Mouse (Mus musculus) stomach, embryonic 16.5 days (tissue): Measurements from ENCODE around the gene Mthfd1l. TPM values are rescaled to one million over a fixed set of nuclear protein-coding genes. Genes with fewer than 3 reads are reported as not detected.
A peak's percentile ranks its signal among the peaks of the same experiment; 100 is the strongest.

Experiments used
- ATAC-seq: fragments of 200-750 bp; cut with Nextera tagmentation; 2 replicates; pipeline ENCODE4 v1.8.0; 2017; ENCODE audit warnings: moderate number of reproducible peaks, moderate TSS enrichment; ENCODE audit not compliant: insufficient read depth, low FRiP score
- H3K27ac ChIP-seq: fragments of 300-500 bp; sonication (generic); 2 replicates; pipeline ENCODE4 v1.5.1; 2014; ENCODE audit warnings: low read length
- H3K27me3 ChIP-seq: fragments of 300-500 bp; sonication (generic); 2 replicates; pipeline ENCODE4 v1.6.1; 2014; ENCODE audit warnings: low read length, control low read depth, mixed read lengths; ENCODE audit not compliant: control insufficient read depth, insufficient read depth
- H3K36me3 ChIP-seq: fragments of 300-500 bp; sonication (generic); 2 replicates; pipeline ENCODE4 v1.6.1; 2014; ENCODE audit warnings: low read length; ENCODE audit not compliant: control insufficient read depth, insufficient read depth
- H3K4me1 ChIP-seq: fragments of 300-500 bp; sonication (generic); 2 replicates; pipeline ENCODE4 v1.6.1; 2014; ENCODE audit warnings: low read length, control low read depth, mixed read lengths; ENCODE audit not compliant: control insufficient read depth, insufficient read depth
- H3K4me2 ChIP-seq: fragments of 300-500 bp; sonication (generic); 2 replicates; pipeline ENCODE4 v1.6.1; 2014; ENCODE audit warnings: low read depth, low read length, mixed read lengths
- H3K4me3 ChIP-seq: fragments of 300-500 bp; sonication (generic); replicated peaks from 2 replicates; pipeline ENCODE4 v1.5.1; 2014; ENCODE audit warnings: mild to moderate bottlenecking, low read length
- H3K9ac ChIP-seq: fragments of 300-500 bp; sonication (generic); 2 replicates; pipeline ENCODE4 v1.6.1; 2014; ENCODE audit warnings: low read length
- H3K9me3 ChIP-seq: fragments of 300-500 bp; sonication (generic); replicated peaks from 2 replicates; pipeline ENCODE4 v1.6.1; 2016; ENCODE audit warnings: low read length, control low read depth; ENCODE audit not compliant: control insufficient read depth
- WGBS: fragments of 180-500 bp; shearing (Covaris S2); extraction: QIAGEN DNeasy Blood & Tissue Kit; methylation state at CpG from one replicate; pipeline ENCODE4 v1.1.7; 2014; 5-methylcytosine and 5-hydroxymethylcytosine counted together
- polyA plus RNA-seq: library from polyadenylated mRNA; unstranded; fragments of >200 nt; fragmentation: Nextera tagmentation; extraction: Ambion mirVana; gene quantifications from 2 replicates; pipeline ENCODE4 v1.2.1, GENCODE M21; 2015

The Mthfd1l gene
- polyA plus RNA-seq, 1 experiment from 2014 or later = 14.0 TPM

GRCm38 (mm10) chr10:4174229-4174628 lies 201.3 kb downstream of the Mthfd1l start:
- Histone ChIP-seq H3K36me3 (no peaks in the 10 kb centered on the region), H3K4me3 (no peak overlapping the region), H3K27ac (no peak overlapping the region), H3K4me1 (peaks cover 4% of the 10 kb centered on the region; the same call in 1 of the 2 replicates), H3K9me3 (no peaks in the 10 kb centered on the region), H3K9ac (no peak overlapping the region), H3K4me2 (no peak overlapping the region), H3K27me3 (no peaks in the 10 kb centered on the region)
- 72% methylated on average over 5 of the region's 5 CpGs for WGBS
- no peak for ATAC-seq

- no peak for ATAC-seq
- Histone ChIP-seq H3K4me3 (no peak overlapping the region), H3K27ac (no peak overlapping the region), H3K27me3 (no peaks in the 10 kb centered on the region), H3K36me3 (no peaks in the 10 kb centered on the region), H3K4me2 (no peak overlapping the region), H3K4me1 (peaks cover 4% of the 10 kb centered on the region; the same call in 1 of the 2 replicates), H3K9me3 (no peaks in the 10 kb centered on the region), H3K9ac (no peak overlapping the region)
- 77% methylated on average over 3 of the region's 3 CpGs for WGBS
Observed at GRCm38 (mm10) chr10:4174717-4175116, 201.8 kb downstream of the Mthfd1l start.

GRCm38 (mm10) chr10:4177285-4177684 lies 204.4 kb downstream of the Mthfd1l start:
- ATAC-seq = 0 out of 2 replicates have a peak, but pooled peaks have one; percentile 27
- no peaks in the 10 kb centered on the region for H3K27me3 ChIP-seq
- no peak overlapping the region for H3K4me2 ChIP-seq
- WGBS = 49% methylated on average over 4 of the region's 4 CpGs
- H3K9ac ChIP-seq = no peak overlapping the region
- no peaks in the 10 kb centered on the region for H3K9me3 ChIP-seq
- no peak overlapping the region for H3K4me3 ChIP-seq
- no peaks in the 10 kb centered on the region for H3K36me3 ChIP-seq
- peaks cover 4% of the 10 kb centered on the region; the same call in 1 of the 2 replicates for H3K4me1 ChIP-seq
- H3K27ac ChIP-seq = peak overlapping the region; percentile 20; the same call in 1 of the 2 replicates

- ATAC-seq = peak; percentile 79
- Histone ChIP-seq H3K27me3 (no peaks in the 10 kb centered on the region), H3K36me3 (no peaks in the 10 kb centered on the region), H3K4me2 (no peak overlapping the region), H3K9ac (no peak overlapping the region), H3K27ac (peak overlapping the region; percentile 71), H3K9me3 (no peaks in the 10 kb centered on the region), H3K4me3 (no peak overlapping the region), H3K4me1 (no peaks in the 10 kb centered on the region)
- WGBS = 62% methylated on average over 7 of the region's 7 CpGs
Observed at GRCm38 (mm10) chr10:4179049-4179790, 206.3 kb downstream of the Mthfd1l start.

- Histone ChIP-seq H3K9ac (no peak overlapping the region), H3K4me1 (no peaks in the 10 kb centered on the region), H3K9me3 (no peaks in the 10 kb centered on the region), H3K36me3 (no peaks in the 10 kb centered on the region), H3K27me3 (no peaks in the 10 kb centered on the region), H3K4me3 (no peak overlapping the region), H3K27ac (no peak overlapping the region), H3K4me2 (no peak overlapping the region)
- 57% methylated on average over 1 of the region's 1 CpGs for WGBS
- ATAC-seq = peak; percentile 18; the same call in 1 of the 2 replicates
Observed at GRCm38 (mm10) chr10:4181953-4182352, 209.0 kb downstream of the Mthfd1l start.

- Histone ChIP-seq H3K27me3 (no peaks in the 10 kb centered on the region), H3K27ac (no peak overlapping the region)
- 77% methylated on average over 2 of the region's 2 CpGs for WGBS
Observed at GRCm38 (mm10) chr10:4182406-4182805, 209.5 kb downstream of the Mthfd1l start.

DNA sequence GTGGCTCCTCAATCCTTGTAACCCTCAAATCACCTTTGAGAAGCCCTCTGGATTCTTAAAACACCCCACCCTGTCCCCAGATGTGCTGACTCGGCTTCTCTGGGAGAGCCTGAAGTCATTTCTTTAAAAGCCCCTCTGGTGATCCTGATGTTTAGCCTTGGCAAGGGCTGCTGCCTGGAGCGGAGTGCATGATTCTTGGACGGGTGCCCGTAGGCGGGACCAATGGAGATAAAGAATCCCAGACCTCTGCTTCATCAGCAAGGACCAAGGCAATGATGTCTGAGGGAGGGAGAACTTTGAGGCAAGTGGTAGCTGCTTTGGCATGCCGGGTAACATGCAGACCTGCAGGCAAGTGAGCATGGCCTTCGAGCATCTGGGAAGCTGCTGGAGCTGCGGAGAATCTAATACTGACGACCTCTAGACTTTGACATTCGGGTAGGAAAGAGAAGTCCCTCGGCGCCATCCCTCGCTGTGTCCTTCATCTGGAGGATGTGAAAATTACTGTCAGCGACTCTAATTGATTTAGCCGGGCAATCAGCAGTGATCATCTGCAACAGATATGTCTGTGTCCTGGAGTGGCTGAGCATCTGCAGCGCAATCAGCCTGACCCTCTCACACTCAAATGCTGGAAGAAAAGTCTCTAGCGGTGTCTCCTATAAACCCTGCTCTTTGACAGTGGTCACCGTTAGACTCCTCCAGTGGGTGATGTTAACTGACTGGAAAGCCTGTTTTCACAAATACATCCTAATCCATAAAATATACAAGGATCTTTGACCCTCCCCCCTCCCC lies 215.9 kb downstream of the Mthfd1l start:
- no peaks in the 10 kb centered on the region for H3K9me3 ChIP-seq
- H3K36me3 ChIP-seq = no peaks in the 10 kb centered on the region
- ATAC-seq = peak; percentile 81
- no peak overlapping the region for H3K4me3 ChIP-seq
- 66% methylated on average over 18 of the region's 18 CpGs for WGBS
- H3K27ac ChIP-seq = peak overlapping the region; percentile 7; the same call in 1 of the 2 replicates
- H3K9ac ChIP-seq = no peak overlapping the region; the same call in 1 of the 2 replicates
- no peaks in the 10 kb centered on the region for H3K27me3 ChIP-seq
- H3K4me1 ChIP-seq = peaks cover 8% of the 10 kb centered on the region; the same call in 1 of the 2 replicates
- H3K4me2 ChIP-seq = no peak overlapping the region

More at GRCm38 (mm10) chr10:4182406-4182805, 209.5 kb downstream of the Mthfd1l start:
- H3K4me3 ChIP-seq = no peak overlapping the region
- H3K4me1 ChIP-seq = no peaks in the 10 kb centered on the region
- no peak overlapping the region for H3K4me2 ChIP-seq
- no peaks in the 10 kb centered on the region for H3K36me3 ChIP-seq
- H3K9ac ChIP-seq = no peak overlapping the region
- no peak for ATAC-seq
- no peaks in the 10 kb centered on the region for H3K9me3 ChIP-seq

- 79% methylated on average over 6 of the region's 6 CpGs for WGBS
Observed at GRCm38 (mm10) chr10:4189422-4189821, 216.5 kb downstream of the Mthfd1l start.

GRCm38 (mm10) chr10:4198978-4199377 lies 226.1 kb downstream of the Mthfd1l start:
- WGBS = 68% methylated on average over 6 of the region's 6 CpGs
- Histone ChIP-seq H3K4me2 (no peak overlapping the region), H3K9me3 (no peaks in the 10 kb centered on the region), H3K4me1 (no peaks in the 10 kb centered on the region), H3K4me3 (no peak overlapping the region), H3K36me3 (no peaks in the 10 kb centered on the region), H3K27me3 (no peaks in the 10 kb centered on the region), H3K9ac (no peak overlapping the region), H3K27ac (no peak overlapping the region)
- no peak for ATAC-seq

More at GRCm38 (mm10) chr10:4189422-4189821, 216.5 kb downstream of the Mthfd1l start:
- ATAC-seq = no peak
- H3K4me1 ChIP-seq = peaks cover 8% of the 10 kb centered on the region; the same call in 1 of the 2 replicates
- no peaks in the 10 kb centered on the region for H3K9me3 ChIP-seq
- no peaks in the 10 kb centered on the region for H3K27me3 ChIP-seq
- H3K4me3 ChIP-seq = no peak overlapping the region
- H3K9ac ChIP-seq = no peak overlapping the region
- H3K27ac ChIP-seq = no peak overlapping the region
- no peaks in the 10 kb centered on the region for H3K36me3 ChIP-seq
- H3K4me2 ChIP-seq = no peak overlapping the region
